Mouse (Mus musculus): ENCODE data around the gene Ccdc78.

Gene Ccdc78

GRCm38 (mm10) chr17:25810890-25811289 is 24.5 kb downstream of the Ccdc78 start:
- no peak for DNase-seq (ENCODE audit: low spot score in 2 of 2)

GRCm38 (mm10) chr17:25813471-25813870 is 27.1 kb downstream of the Ccdc78 start:
- DNase-seq (ENCODE audit: low spot score in 2 of 2): peak; percentile 72 to 84

GRCm38 (mm10) chr17:25817662-25818061 is 31.3 kb downstream of the Ccdc78 start:
- no peak for DNase-seq (ENCODE audit: low spot score in 2 of 2)

GRCm38 (mm10) chr17:25818851-25819780 is 32.7 kb downstream of the Ccdc78 start:
- no peak for DNase-seq (ENCODE audit: low spot score in 2 of 2)

- peak; percentile 71 to 72 for DNase-seq (ENCODE audit: low spot score in 2 of 2)
Measured at GRCm38 (mm10) chr17:25823452-25823851, 37.1 kb downstream of the Ccdc78 start, which contains the start of gene Wdr24. Wdr24 (plus strand) TSS chr17:25823627.

GRCm38 (mm10) chr17:25824362-25825142 is 38.2 kb downstream of the Ccdc78 start:
- no peak for DNase-seq (ENCODE audit: low spot score in 2 of 2)

- no peak for DNase-seq (ENCODE audit: low spot score in 2 of 2)
Measured at GRCm38 (mm10) chr17:25825311-25825710, 38.9 kb downstream of the Ccdc78 start.

- DNase-seq (ENCODE audit: low spot score in 2 of 2): no peak
Measured at GRCm38 (mm10) chr17:25825984-25826570, 39.7 kb downstream of the Ccdc78 start.

GRCm38 (mm10) chr17:25827011-25827410 is 40.6 kb downstream of the Ccdc78 start:
- no peak for DNase-seq (ENCODE audit: low spot score in 2 of 2)

GRCm38 (mm10) chr17:25827546-25828222 is 41.3 kb downstream of the Ccdc78 start:
- no peak for DNase-seq (ENCODE audit: low spot score in 2 of 2)

- DNase-seq (ENCODE audit: low spot score in 2 of 2): no peak
Measured at GRCm38 (mm10) chr17:25828223-25828594, 41.8 kb downstream of the Ccdc78 start.

- peak; percentile 69 to 76 for DNase-seq (ENCODE audit: low spot score in 2 of 2)
Measured at GRCm38 (mm10) chr17:25828712-25829557, 42.6 kb downstream of the Ccdc78 start, which contains the start of gene Jmjd8. Jmjd8 (plus strand) TSS chr17:25828867.

- no peak for DNase-seq (ENCODE audit: low spot score in 2 of 2)
Measured at GRCm38 (mm10) chr17:25829558-25830017, 43.2 kb downstream of the Ccdc78 start.

- no peak for DNase-seq (ENCODE audit: low spot score in 2 of 2)
Measured at GRCm38 (mm10) chr17:25830200-25830753, 43.9 kb downstream of the Ccdc78 start.

GRCm38 (mm10) chr17:25830806-25831431 is 44.5 kb downstream of the Ccdc78 start:
- no peak for DNase-seq (ENCODE audit: low spot score in 2 of 2)

GRCm38 (mm10) chr17:25831451-25832281 is 45.3 kb downstream of the Ccdc78 start:
- no peak for DNase-seq (ENCODE audit: low spot score in 2 of 2)

- peak; percentile 99 for DNase-seq (ENCODE audit: low spot score in 2 of 2)
Measured at GRCm38 (mm10) chr17:25832436-25833290, 46.3 kb downstream of the Ccdc78 start.

GRCm38 (mm10) chr17:25833291-25833663 is 46.9 kb downstream of the Ccdc78 start, which contains the start of gene Stub1:
Stub1 (minus strand) TSS chr17:25833404.
- DNase-seq (ENCODE audit: low spot score in 2 of 2): peak; percentile 83 to 93

Measured in urinary bladder, postnatal 36 days (tissue).